Mouse (Mus musculus): ENCODE measurements around the gene Glb1l. TPM values are rescaled to one million over a fixed set of nuclear protein-coding genes. Genes with fewer than 3 reads are reported as not detected.

The Glb1l gene
- polyA plus RNA-seq, 1 experiment from 2014 or later = 3.5 TPM

DNA sequence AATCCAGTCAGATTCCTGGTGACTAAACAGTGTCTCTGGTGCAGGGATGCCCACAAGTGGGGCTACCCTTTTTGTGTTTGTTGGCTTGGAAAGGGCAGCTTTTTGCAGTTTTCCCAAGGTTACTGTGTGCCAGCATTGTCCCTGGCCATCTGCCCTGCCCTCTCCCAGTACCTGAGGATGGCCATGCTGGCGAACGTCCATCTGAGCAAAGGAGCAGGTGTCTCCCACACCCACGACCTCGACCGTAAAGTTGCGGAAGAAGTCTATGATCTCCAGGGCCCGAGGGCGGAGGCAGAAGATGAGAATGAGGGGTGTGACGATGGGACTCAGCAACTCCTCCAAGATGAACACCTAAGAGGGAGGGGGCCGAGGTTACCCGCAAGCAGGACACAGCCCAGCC lies 25.1 kb downstream of the Glb1l start:
- peaks cover 19% of the 10 kb centered on the region for H3K4me1 ChIP-seq (ENCODE audit: insufficient read depth)
- H3K27me3 ChIP-seq (ENCODE audit: insufficient read depth, low read length) = no peaks in the 10 kb centered on the region
- peaks cover 78% of the 10 kb centered on the region for H3K36me3 ChIP-seq (replicated peaks; ENCODE audit: insufficient read depth, low read length)
- H3K9ac ChIP-seq (replicated peaks) = no peak overlapping the region
- no peak overlapping the region for H3K4me2 ChIP-seq (ENCODE audit: low read depth, low read length)
- H3K4me3 ChIP-seq (ENCODE audit: low read depth, low read length) = no peak overlapping the region
- TF ChIP-seq CTCF (IDR thresholded peaks at IDR 0.05; ENCODE audit: low read depth) (no peak), EP300 (IDR thresholded peaks at IDR 0.05; ENCODE audit: low read depth) (no peak)
- no peak for DNase-seq
- H3K9me3 ChIP-seq (ENCODE audit: low read length) = 0 out of 2 replicates have a peak, but pooled peaks cover 2% of the 10 kb centered on the region
- no peak overlapping the region for H3K27ac ChIP-seq (ENCODE audit: low read depth)
- no peak for ATAC-seq
- 91% methylated on average over 11 of the region's 11 CpGs for WGBS (ENCODE audit: insufficient replicate concordance)

DNA sequence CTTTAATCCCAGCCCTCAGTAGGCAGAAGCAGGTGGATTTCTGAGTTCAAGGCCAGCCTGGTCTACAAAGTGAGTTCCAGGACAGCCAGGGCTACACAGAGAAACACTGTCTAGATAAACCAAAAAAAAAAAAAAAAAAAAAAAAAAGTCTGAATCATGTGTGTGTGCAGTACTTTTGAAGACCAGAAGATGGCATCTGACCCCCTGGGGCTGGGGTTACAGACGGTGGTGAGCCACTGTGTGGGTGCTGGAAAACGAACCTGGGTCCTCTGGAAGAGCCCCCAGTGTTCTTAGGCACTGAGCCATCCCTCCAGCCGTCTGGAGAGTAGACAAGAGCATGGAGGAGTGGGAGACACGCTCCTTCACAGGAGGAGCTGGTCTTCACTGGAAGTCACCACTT lies 28.5 kb downstream of the Glb1l start:
- no peak overlapping the region for H3K4me3 ChIP-seq (ENCODE audit: low read depth, low read length)
- WGBS (ENCODE audit: insufficient replicate concordance) = 72% methylated on average over 4 of the region's 4 CpGs
- H3K36me3 ChIP-seq (replicated peaks; ENCODE audit: insufficient read depth, low read length) = peaks cover 70% of the 10 kb centered on the region
- no peaks in the 10 kb centered on the region for H3K27me3 ChIP-seq (ENCODE audit: insufficient read depth, low read length)
- no peak for DNase-seq
- no peak overlapping the region for H3K9ac ChIP-seq (replicated peaks)
- no peak overlapping the region for H3K27ac ChIP-seq (ENCODE audit: low read depth)
- H3K4me2 ChIP-seq (ENCODE audit: low read depth, low read length) = no peak overlapping the region
- ATAC-seq = no peak
- TF ChIP-seq EP300 (IDR thresholded peaks at IDR 0.05; ENCODE audit: low read depth) (no peak), CTCF (IDR thresholded peaks at IDR 0.05; ENCODE audit: low read depth) (peak; percentile 46)
- H3K4me1 ChIP-seq (ENCODE audit: insufficient read depth) = peaks cover 13% of the 10 kb centered on the region
- 0 out of 2 replicates have a peak, but pooled peaks cover 2% of the 10 kb centered on the region for H3K9me3 ChIP-seq (ENCODE audit: low read length)

DNA sequence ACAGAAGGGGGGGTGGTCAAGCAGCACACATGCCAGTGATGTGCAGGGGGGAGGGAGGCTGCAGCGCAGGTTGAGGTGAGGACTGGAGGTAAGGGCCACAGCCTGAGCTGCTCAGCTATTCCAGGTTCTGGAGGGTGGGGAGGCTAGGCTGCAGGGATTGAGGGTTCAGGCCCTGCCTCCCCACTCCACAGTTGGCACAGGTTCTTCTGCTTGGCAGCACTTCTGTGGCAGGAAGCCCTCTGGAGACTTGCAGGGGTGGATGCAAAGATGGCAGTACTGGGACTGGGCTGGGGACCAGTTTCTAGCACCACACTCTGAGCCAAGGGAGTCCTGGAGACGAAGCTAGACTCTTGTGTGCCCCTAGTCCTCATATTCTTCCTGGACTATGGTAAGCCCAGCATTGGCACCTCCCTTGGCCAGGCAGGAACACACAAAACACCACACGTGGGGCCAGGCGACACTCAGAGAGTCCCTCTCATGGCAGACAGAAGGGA lies 29.2 kb downstream of the Glb1l start:
- ATAC-seq (no peak), DNase-seq (no peak)
- H3K4me2 ChIP-seq (ENCODE audit: low read depth, low read length) = no peak overlapping the region
- peaks cover 70% of the 10 kb centered on the region for H3K36me3 ChIP-seq (replicated peaks; ENCODE audit: insufficient read depth, low read length)
- no peak overlapping the region for H3K27ac ChIP-seq (ENCODE audit: low read depth)
- H3K9ac ChIP-seq (replicated peaks) = no peak overlapping the region
- TF ChIP-seq CTCF (IDR thresholded peaks at IDR 0.05; ENCODE audit: low read depth) (no peak), EP300 (IDR thresholded peaks at IDR 0.05; ENCODE audit: low read depth) (no peak)
- 0 out of 2 replicates have a peak, but pooled peaks cover 2% of the 10 kb centered on the region for H3K9me3 ChIP-seq (ENCODE audit: low read length)
- peaks cover 13% of the 10 kb centered on the region for H3K4me1 ChIP-seq (ENCODE audit: insufficient read depth)
- H3K4me3 ChIP-seq (ENCODE audit: low read depth, low read length) = no peak overlapping the region
- 88% methylated on average over 4 of the region's 4 CpGs for WGBS (ENCODE audit: insufficient replicate concordance)
- no peaks in the 10 kb centered on the region for H3K27me3 ChIP-seq (ENCODE audit: insufficient read depth, low read length)

DNA sequence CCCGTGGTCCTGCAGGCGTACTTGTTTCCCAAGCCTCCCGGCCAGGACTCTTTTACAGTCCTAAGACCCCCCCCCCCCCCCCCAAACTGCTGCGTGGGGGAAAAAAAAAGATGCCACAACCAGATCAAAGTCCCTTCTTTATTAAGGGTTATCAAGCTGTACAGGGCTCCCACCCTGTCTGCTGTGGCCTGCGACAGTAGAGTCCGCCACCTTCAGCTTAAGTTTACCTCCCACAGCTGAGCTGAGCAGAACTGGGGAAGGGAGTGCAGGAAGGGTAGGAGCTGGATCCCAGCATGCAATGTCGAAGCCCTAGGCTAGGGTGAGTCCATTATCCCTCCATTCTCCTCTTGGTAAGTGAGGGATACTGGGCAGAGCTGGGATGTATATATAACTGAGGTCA lies 29.9 kb downstream of the Glb1l start:
- H3K4me3 ChIP-seq (ENCODE audit: low read depth, low read length) = peak overlapping the region; percentile 83
- DNase-seq = no peak
- 45% methylated on average over 7 of the region's 7 CpGs for WGBS (ENCODE audit: insufficient replicate concordance)
- no peaks in the 10 kb centered on the region for H3K27me3 ChIP-seq (ENCODE audit: insufficient read depth, low read length)
- no peak overlapping the region for H3K9ac ChIP-seq (replicated peaks)
- H3K36me3 ChIP-seq (replicated peaks; ENCODE audit: insufficient read depth, low read length) = peaks cover 70% of the 10 kb centered on the region
- peaks cover 13% of the 10 kb centered on the region for H3K4me1 ChIP-seq (ENCODE audit: insufficient read depth)
- H3K27ac ChIP-seq (ENCODE audit: low read depth) = peak overlapping the region; percentile 59
- H3K9me3 ChIP-seq (ENCODE audit: low read length) = 0 out of 2 replicates have a peak, but pooled peaks cover 2% of the 10 kb centered on the region
- TF ChIP-seq CTCF (IDR thresholded peaks at IDR 0.05; ENCODE audit: low read depth) = no peak
- TF ChIP-seq EP300 (IDR thresholded peaks at IDR 0.05; ENCODE audit: low read depth) = no peak
- ATAC-seq = no peak
- H3K4me2 ChIP-seq (ENCODE audit: low read depth, low read length) = peak overlapping the region; percentile 97

DNA sequence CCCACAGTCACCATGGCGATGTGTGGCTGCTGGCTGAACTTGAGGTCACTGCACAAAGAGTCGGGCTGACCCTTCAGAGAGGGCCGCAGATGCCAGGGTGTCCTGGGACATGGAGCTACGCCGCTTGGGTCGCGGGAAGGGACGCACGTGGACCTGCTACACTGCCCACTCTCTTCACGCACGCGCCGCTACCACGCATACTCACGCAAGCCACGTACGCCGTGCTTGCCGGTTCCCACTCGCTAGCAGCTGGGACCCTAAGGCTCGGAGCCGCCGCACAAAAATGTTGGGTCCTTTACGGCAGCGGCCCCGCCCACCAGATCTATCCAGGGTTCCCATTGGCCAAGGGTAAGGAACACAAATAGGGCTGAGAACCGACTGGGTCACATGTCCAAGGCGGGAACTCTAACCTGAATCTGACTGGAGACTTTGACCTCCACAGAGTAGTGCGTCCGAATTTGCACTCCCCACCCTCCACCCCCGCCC lies 30.5 kb downstream of the Glb1l start, which contains the start of gene Abcb6:
Abcb6 (minus strand) TSS at position 288 of the 486 bp plus-strand sequence.
- peak; percentile 86 for ATAC-seq
- WGBS (ENCODE audit: insufficient replicate concordance) = 0% methylated on average over 31 of the region's 31 CpGs
- peaks cover 69% of the 10 kb centered on the region for H3K36me3 ChIP-seq (replicated peaks; ENCODE audit: insufficient read depth, low read length)
- peak within 1 kb of the TSS; percentile 93 for H3K9ac ChIP-seq (replicated peaks)
- DNase-seq = peak; percentile 93
- H3K4me2 ChIP-seq (ENCODE audit: low read depth, low read length) = peak within 1 kb of the TSS; percentile 97
- 0 out of 2 replicates have a peak, but pooled peaks cover 2% of the 10 kb centered on the region for H3K9me3 ChIP-seq (ENCODE audit: low read length)
- no peaks in the 10 kb centered on the region for H3K27me3 ChIP-seq (ENCODE audit: insufficient read depth, low read length)
- H3K27ac ChIP-seq (ENCODE audit: low read depth) = peak within 1 kb of the TSS; percentile 99
- H3K4me1 ChIP-seq (ENCODE audit: insufficient read depth) = peaks cover 13% of the 10 kb centered on the region
- no peak for TF ChIP-seq CTCF (IDR thresholded peaks at IDR 0.05; ENCODE audit: low read depth)
- TF ChIP-seq EP300 (IDR thresholded peaks at IDR 0.05; ENCODE audit: low read depth) = 0 out of 2 replicates have a peak, but pooled peaks have one; percentile 20
- peak within 1 kb of the TSS; percentile 83 for H3K4me3 ChIP-seq (ENCODE audit: low read depth, low read length)

DNA sequence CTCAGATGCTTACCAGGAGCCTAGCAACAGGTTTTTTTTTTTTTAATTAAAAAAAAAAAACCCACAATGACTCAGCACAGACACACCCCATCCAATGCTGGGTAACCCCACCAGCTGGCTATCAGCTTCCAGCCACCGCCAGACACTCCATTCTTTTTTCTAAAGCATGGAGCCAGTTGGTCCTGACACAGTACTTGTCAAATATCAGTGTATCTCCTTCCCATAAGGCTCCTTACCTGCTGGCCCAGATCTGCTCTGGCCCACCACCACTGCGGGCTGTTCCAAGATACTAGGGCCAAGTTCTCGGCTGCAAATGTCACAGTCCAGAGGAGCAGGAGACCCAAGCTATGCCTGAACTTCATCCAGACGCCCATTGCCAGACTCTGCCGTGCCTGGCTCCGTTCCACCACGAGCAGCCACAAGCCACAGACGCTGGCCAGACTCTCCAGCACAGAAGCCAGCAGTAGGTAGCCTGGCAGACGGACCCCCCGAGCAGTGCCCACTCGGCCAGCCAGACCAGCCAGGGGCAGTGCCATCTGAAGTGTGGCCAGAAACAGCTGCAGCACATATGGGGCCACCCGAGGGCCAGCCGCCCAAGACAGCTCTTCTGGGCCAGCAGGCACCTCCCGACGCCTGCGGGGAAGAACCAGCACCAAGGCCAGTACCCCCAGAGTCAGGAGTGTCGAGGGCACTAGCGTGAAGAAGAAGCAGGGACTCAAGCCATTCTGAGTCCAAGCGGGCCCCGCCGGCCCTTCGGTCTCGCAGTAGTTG lies 31.1 kb downstream of the Glb1l start:
- DNase-seq = peak; percentile 62

More for the DNA sequence above, 31.1 kb downstream of the Glb1l start:
- peak; percentile 73 for ATAC-seq
- peak overlapping the region; percentile 93 for H3K9ac ChIP-seq (replicated peaks)
- H3K4me3 ChIP-seq (ENCODE audit: low read depth, low read length) = peak overlapping the region; percentile 83
- no peaks in the 10 kb centered on the region for H3K27me3 ChIP-seq (ENCODE audit: insufficient read depth, low read length)
- H3K36me3 ChIP-seq (replicated peaks; ENCODE audit: insufficient read depth, low read length) = peaks cover 67% of the 10 kb centered on the region
- H3K9me3 ChIP-seq (ENCODE audit: low read length) = 0 out of 2 replicates have a peak, but pooled peaks cover 2% of the 10 kb centered on the region
- H3K4me1 ChIP-seq (ENCODE audit: insufficient read depth) = peaks cover 13% of the 10 kb centered on the region
- peak overlapping the region; percentile 97 for H3K4me2 ChIP-seq (ENCODE audit: low read depth, low read length)
- TF ChIP-seq EP300 (IDR thresholded peaks at IDR 0.05; ENCODE audit: low read depth) = peak; percentile 88
- TF ChIP-seq CTCF (IDR thresholded peaks at IDR 0.05; ENCODE audit: low read depth) = no peak
- H3K27ac ChIP-seq (ENCODE audit: low read depth) = peak overlapping the region; percentile 99
- 5% methylated on average over 23 of the region's 23 CpGs for WGBS (ENCODE audit: insufficient replicate concordance)
